Mouse (Mus musculus) ES-CJ7 (cell line): Measurements from ENCODE around the gene Cherp.
A peak's percentile ranks its signal among the peaks of the same experiment; 100 is the strongest.

Experiments
- DNase-seq: peaks from one replicate; pipeline ENCODE4 v3.0.0; 2011; ENCODE audit warnings: low read depth, low spot score

Cherp gene

GRCm38 (mm10) chr8:72485456-72486199 lies 10.6 kb upstream of the Cherp start:
- DNase-seq: peak; percentile 68

GRCm38 (mm10) chr8:72470684-72471083 lies 4.3 kb downstream of the Cherp start:
- no peak for DNase-seq

GRCm38 (mm10) chr8:72469984-72470383 lies 5.0 kb downstream of the Cherp start:
- DNase-seq: no peak

- no peak for DNase-seq
These were observed 5.8 kb downstream of the Cherp start for GRCm38 (mm10) chr8:72469243-72469642.

- no peak for DNase-seq
These were observed 10.8 kb downstream of the Cherp start for GRCm38 (mm10) chr8:72464211-72464610.

GRCm38 (mm10) chr8:72459881-72460533 lies 15.0 kb downstream of the Cherp start:
- no peak for DNase-seq

- no peak for DNase-seq
These were observed 16.6 kb downstream of the Cherp start for GRCm38 (mm10) chr8:72458457-72458856.

- no peak for DNase-seq
These were observed 17.2 kb downstream of the Cherp start for GRCm38 (mm10) chr8:72457806-72458205.

- DNase-seq: no peak
These were observed 19.7 kb downstream of the Cherp start for GRCm38 (mm10) chr8:72455317-72455716.

- DNase-seq: peak; percentile 71
These were observed 21.1 kb downstream of the Cherp start for GRCm38 (mm10) chr8:72453904-72454303.

GRCm38 (mm10) chr8:72451516-72451915 lies 23.5 kb downstream of the Cherp start:
- no peak for DNase-seq

- no peak for DNase-seq
These were observed 30.0 kb downstream of the Cherp start for GRCm38 (mm10) chr8:72445071-72445470.

- no peak for DNase-seq
These were observed 31.1 kb downstream of the Cherp start for GRCm38 (mm10) chr8:72443994-72444350.

- peak; percentile 99 for DNase-seq
These were observed 31.6 kb downstream of the Cherp start, which contains the start of the genes Calr3 and 1700030K09Rik for GRCm38 (mm10) chr8:72443338-72443993. Gene Calr3, minus strand, starts transcription at chr8:72443870. Gene 1700030K09Rik, plus strand, starts transcription at chr8:72443880.

- DNase-seq: no peak
These were observed 36.6 kb downstream of the Cherp start for GRCm38 (mm10) chr8:72438248-72439015.

GRCm38 (mm10) chr8:72434952-72435351 lies 40.1 kb downstream of the Cherp start:
- DNase-seq: peak; percentile 49

GRCm38 (mm10) chr8:72429676-72430075 lies 45.4 kb downstream of the Cherp start:
- peak; percentile 67 for DNase-seq

GRCm38 (mm10) chr8:72422926-72423325 lies 52.1 kb downstream of the Cherp start:
- peak; percentile 76 for DNase-seq

- peak; percentile 100 for DNase-seq
These were observed 53.4 kb downstream of the Cherp start, which contains the start of gene Eps15l1 for GRCm38 (mm10) chr8:72421362-72422335. Gene Eps15l1, minus strand, starts transcription at chr8:72421460.

- DNase-seq: peak; percentile 72
These were observed 54.3 kb downstream of the Cherp start for GRCm38 (mm10) chr8:72420571-72421361.
